Mouse (Mus musculus): ENCODE data around the gene Acap1.
"Not testable (repeated sequence)": the region's sequence is repeated elsewhere in the genome, so short reads cannot be mapped to it uniquely, and the experiment has no call there.

Acap1 gene

DNA sequence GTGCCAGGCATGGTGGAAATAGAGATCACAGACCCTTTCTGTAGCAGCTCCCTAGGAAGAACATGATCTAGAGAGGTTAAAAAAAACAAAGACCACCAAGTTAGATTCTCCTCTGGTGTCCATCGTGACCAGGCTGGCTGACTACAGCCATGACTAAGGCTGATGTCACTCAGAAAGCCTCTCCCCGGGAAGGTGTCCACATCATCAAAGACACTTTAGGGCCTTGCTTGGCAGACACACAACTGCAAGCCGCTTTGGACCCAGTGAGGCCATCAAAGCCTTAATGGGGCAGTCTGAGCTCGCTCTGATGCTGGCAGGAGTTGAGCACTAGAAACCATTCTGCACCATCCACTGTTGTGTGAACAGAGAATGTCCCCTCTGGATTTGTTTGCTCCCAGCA is 22.9 kb downstream of the Acap1 start:
- no peak for DNase-seq (ENCODE audit: low spot score)

DNA sequence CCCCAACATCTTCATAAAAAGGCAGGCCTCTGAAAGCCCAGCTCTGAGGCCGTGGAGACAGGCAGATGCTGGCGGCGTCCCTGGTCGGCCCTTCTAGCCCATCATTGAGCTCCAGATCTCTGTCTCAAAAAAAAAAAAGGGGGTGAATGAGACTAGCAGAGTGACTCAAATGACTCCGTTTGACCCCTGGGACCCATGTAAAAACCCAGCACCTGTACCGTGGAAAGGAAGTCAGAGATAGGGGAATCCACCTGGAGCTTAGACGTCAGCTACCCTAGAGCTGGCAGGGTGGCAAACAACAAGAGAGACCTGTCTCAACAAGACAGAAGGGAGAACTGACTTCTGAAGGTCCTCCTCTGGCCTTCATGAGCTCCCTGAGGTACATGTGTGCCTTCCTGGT is 23.5 kb downstream of the Acap1 start:
- DNase-seq (ENCODE audit: low spot score) = no peak

DNA sequence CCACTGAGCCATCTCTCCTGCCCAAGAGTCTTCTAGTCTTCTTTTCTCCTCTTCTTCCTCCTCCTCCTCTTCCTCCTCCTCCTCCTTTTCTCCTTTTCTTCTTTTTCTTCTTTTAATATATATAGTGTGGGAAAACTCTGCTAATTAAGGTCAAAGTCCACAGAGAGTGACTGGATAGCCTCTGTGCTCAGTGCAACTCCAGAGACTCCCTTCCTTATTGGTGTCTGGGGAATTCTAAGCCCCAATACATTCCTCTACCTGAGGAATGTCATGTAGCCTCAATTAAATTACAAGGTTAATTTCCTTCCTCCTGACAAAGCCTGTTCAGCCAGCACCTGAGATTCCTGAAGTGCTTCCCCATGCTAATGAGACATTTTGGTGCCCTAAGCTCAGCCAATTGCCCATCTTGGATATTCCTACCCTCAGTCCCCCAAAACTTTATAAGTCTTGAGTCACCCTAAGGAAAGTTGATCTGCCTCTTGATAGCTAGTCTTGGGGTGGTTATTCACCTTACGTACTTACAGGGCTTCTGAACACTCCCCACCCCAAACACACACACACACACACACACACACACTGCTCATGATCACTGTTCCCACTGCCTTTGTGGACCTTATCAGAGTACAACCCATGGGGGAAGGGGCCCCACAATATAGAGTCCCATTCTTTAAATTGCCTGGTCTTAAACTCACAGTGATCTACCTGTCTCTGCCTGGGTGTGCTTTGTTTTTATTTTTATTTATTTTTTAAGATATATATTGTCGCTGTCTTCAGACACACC is 24.9 kb downstream of the Acap1 start:
- no peak for DNase-seq (ENCODE audit: low spot score)

DNA sequence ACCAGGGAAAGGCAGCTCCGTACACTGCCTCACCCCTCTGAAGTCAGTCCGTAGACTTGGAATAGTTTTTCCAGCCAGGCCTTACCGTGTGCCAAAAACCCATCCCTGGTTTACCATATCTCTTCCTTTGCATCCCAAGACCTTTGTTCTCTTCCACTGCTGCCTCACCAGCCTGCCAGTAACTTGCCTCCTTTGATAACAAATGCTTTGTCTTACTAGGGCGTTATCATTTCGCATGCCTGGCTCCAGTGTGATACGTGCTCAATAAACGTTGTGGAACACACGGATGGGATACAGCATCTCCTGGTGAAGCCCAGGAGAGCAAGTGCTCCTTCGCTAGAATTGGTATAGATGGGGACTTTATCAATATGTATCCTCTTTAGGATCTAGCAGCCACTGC is 28.0 kb downstream of the Acap1 start:
- no peak for DNase-seq (ENCODE audit: low spot score)

DNA sequence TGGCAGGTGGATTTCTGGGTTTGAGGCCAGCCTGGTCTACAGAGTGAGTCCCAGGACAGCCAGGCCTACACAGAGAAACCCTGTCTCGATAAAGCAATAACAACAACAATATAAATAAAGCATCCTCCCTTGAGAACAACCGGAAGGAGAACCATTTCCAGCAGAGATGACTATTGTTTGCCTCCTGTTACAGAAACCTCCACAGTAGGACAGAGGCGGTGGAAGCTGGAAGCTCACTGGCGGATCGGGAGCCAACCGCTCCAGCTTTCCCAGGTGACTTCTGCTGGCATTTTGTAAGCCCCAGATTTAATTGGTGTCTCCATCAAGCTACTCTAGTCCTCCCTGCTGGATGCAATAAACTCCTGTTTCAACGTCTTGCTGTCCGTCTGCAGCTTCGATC is 29.8 kb downstream of the Acap1 start:
- no peak for DNase-seq (ENCODE audit: low spot score)

DNA sequence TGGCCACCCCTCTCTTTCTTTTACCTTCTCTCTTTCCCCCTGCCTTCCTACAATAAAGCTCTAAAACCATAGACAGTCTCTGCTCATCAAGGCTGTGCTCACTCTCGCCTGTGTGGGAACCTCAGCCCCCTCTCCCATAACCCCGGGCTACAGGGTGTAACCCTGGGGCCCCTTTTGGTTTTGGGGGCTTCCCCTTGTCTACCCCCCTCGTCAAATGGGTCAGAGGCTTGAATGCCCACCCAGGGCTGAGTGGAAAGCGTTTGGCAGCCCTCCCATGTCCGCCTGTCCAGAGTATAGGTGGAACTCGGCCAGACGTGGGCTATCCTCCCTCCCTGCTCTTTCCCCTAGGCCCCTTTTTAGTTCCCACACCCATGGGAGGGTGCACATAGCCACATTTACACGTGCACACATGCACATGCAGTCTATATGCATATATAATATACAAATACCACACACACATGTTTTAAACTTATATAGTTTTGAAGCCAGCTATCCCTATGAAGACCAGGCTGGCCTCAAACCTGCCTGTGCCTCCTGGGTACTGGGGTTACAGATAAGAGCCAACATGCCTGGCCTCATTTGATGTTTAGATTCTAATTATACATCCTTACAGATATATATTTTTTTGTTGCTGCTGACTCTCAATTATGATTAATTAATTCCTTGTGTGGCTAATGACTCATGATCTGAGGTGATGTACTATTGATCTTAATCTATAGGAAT is 31.0 kb downstream of the Acap1 start:
- no peak for DNase-seq (ENCODE audit: low spot score)

DNA sequence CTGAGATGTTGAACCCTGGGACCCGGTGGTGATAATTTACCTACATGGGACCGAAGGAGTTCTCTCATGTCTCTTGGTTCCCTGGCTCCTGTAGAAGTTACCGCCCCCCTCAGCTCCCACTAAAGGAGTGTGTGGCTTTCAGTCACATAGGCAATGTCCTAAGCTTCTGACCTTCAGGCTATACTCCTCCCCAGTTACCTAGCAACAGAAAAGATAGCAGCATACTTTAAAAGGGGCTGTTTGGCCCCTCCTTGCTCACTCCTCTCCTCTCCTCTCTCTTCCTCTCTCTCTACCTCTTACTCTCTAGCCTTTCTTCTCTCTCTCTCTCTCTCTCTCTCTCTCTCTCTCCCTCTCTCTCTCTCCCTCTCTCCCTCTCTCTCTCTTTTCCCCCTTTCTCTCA is 31.6 kb downstream of the Acap1 start:
- DNase-seq (ENCODE audit: low spot score) = not testable (repeated sequence)

DNA sequence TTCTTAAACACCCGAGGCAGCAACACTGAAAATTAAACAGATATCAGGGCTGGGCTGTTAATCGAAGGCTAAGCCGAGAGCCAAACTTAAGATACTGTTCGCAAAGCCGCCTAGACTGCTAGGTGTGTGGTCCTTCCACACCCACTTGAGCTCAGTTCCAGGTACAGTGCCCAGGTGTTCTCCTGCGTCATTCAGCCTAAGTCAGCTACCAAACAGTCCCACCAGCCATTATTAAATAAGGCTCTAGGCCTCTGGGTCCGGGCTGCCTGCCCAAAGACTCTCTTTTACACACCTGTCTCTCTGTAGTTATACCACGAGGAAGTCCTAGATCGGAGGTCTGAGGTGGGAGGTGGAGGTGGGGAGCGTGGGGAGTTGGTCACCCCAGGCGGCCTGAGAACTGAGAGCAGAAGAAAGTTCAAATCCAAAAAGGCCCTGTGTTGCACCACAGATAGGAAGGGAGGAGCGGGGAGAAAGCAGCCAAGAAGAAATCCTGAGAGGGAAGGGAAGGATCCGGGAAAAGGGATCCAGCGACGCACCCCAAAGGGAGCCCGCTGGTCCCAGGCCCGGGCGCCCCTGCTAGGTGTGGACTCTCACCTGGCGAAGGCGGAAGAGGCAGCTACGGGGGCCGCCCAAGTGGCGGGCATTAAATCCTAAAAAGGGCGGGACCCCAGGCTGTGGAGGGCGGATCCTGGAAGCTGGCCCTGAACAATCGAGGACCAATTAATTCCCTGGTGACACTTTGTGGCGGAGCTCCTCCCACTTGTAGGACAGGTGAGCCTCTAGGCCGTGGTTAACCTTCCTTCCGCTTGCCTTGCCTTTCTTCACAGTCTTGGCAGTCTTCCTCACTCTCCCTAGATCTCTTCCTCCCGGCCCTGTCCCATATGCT is 37.0 kb downstream of the Acap1 start, which contains the start of gene Tnk1:
Gene Tnk1, minus strand, starts transcription at position 618 of the 886 bp plus-strand sequence.
- peak; percentile 73 for DNase-seq (ENCODE audit: low spot score)

DNA sequence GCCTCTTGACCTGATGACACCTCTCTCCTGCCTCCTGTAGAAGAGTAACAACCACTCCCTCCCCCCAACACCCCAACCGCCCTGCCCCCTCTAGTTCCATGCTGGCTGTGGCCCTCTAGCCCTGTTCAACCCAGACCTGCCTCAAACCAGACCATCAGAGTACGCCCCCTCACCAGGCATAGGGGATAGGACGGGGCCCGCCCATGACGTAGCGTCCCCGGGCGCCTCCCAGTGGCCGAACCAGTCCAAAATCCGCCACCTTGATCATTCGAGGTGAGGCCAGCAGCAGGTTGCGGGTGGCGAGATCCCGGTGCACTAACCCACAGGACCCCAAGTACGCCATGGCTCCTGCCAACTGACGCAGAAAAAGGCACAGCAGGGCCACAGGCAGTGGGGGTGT is 40.0 kb downstream of the Acap1 start:
- DNase-seq (ENCODE audit: low spot score) = no peak

DNA sequence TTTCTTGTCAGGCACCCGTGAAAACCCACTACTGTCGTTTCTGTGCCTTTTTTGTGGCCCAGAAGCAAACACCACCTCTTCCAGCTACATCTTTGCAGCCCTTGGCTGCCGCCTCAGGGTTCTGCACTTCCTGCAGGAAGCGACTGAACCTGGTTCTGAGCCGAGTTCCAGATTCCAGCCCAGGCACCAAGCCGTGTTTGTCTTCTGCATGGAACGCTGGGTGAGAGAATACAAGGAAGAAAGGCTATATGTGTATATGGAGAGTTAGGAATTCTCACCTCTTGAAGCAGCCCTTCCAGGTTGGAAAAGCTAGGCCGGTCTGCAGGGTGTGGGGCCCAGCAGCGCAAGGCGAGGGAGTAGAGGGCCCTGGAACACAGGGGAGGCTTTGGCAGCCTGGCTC is 40.7 kb downstream of the Acap1 start:
- DNase-seq (ENCODE audit: low spot score) = no peak

DNA sequence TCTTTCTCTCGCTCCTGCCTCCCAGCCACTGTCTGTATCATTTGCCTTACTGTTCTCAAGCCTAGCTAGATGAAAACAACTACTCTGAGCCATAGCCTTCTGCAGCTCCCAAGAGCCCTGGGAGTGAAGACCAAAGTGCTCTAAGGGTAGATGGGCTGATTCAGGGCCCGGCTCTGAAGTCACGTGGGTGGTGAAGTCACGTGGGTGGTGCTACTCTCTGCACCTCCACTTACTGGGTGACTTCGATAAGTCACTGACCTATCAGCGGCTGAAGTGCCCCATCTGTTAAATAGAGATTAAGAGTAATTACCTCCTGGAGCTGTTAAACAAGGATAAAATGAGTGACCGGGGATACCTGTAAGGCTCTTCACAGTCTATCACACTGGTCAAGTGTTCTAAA is 41.3 kb downstream of the Acap1 start:
- DNase-seq (ENCODE audit: low spot score) = no peak

DNA sequence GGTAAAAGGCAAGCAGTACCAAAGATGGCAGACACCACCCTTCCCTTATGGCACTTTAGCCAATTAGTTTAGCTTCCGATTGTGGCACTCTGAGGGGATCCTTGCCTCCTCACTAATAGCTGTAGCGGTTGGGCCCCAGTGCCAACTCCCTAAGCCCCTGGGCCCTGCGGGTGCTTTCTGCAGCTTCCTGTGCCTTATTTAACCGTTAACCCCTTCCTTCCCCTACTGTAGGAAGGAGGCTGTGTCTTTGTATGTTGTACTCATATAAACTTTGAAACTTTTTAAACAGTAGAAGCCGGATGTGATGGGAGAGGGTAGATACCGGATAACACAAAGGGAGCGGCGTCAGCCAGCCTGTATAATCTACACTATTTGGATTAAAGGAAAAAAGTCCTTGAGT is 44.6 kb downstream of the Acap1 start:
- no peak for DNase-seq (ENCODE audit: low spot score)

DNA sequence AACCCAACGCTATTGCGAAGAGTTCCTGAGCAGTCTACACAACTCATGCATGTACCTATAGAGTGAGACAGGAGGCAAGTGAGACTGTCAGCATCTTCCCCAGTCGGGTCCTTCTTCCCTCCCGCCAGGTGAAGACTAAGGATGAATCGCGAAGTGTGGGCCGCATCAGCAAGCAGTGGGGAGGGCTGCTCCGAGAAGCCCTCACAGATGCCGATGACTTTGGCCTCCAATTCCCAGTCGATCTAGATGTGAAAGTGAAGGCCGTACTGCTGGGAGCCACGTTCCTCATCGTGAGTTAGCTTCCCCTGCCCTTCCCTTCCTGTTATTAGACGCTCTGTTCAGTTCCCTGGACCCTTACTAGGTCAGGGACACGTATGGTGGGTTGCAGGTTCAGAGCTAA is 45.5 kb downstream of the Acap1 start:
- DNase-seq (ENCODE audit: low spot score) = no peak

DNA sequence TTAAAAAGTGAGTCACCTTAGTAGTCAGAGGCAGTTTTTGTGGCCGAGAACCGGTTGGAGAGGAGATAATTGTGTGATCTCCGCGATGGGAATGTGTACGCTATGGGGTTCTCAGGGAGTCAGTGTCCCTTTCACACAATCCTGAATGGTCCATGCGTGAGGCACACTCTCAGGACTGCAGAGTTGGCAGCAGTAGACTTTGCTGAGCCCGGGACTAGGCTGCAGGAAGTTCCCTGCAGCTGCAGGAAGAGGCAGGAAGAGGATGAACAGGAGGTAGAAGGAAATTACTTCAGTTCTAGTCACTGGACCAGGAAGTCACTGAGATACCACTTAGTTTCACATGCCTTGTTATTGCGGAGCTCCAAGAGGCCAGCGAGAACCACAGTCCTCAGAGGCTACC is 46.2 kb downstream of the Acap1 start:
- peak; percentile 20 for DNase-seq (ENCODE audit: low spot score)

DNA sequence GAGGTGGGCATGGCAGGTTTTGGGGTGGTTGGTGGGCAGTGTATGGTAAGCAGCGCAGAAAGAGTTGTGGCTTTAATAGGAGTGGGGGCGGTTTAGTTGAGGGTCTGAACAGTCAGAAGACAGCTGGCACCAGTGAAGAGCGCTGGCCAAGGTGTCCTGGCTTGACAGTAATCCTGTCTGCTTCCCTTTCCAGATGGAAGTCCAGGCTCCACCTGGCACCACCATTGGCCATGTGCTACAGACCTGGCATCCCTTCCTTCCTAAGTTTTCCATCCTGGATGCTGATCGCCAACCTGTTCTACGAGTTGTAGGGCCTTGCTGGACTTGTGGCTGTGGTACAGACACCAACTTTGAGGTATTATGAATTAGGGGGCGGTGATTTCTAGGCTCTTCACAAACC is 47.3 kb downstream of the Acap1 start:
- no peak for DNase-seq (ENCODE audit: low spot score)

DNA sequence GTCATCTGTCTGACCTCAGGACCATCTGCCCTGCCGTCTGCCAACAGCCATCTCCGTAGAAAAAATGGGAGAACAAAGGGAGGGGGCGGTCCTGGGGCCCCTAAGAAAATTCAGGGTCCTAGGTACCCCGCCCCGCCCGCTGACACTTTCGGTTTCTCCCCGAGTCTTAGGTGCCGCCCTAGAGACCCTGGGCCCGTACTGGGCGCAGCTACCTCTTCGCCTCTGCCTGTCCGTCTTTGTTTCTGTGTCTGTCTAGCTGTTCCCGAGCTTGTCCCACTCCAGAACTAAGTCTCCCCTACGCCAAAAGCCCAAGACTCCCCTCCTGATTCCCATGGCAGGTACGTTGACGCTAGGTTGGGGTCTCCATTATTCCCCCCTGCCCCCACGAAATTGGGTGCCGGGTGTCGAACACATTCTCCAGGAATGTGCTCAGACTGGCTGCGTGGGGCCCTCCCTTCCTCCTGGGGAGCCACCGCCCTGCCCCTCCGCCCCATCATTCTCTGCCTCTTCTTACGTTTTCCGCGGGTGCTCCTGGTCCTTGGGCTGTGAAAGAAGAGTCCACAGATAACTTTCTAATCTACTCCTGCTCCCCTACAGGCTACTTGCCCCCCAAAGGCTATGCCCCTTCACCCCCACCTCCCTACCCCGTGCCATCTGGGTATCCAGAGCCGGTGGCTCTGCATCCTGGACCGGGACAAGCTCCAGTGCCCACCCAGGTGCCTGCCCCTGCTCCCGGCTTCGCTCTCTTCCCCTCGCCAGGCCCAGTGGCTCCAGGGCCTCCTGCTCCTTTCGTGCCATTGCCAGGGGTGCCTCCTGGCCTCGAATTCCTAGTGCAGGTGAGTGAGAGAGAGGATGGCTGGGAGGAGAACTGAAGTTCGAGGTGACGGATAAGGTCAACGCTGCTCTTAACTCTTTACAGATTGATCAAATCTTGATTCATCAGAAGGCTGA is 48.3 kb downstream of the Acap1 start:
- peak; percentile 24 for DNase-seq (ENCODE audit: low spot score)

DNA sequence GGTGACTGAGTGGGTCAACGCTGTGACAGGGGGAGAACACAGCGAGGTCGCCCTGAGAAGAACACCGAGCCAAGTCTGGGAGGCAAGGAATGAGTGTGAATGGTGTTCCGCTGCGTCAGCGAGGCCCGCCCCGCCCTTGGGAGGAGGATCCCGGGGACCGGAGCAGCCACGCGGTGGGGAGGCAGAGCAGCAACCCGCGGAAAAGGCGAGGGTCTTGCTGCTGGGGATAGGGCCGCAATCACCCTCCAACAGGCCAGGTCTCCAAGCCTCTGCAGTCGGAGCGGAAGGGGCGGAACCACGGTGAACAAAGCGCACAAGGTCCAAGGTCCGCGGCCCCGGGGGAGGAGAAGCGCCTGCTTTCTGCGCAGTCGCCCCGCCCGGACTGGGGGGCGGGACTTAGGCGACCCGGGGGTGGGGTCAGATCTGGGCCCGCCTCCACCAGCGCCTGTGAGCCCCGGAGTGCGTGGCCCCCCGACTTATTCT is 49.1 kb downstream of the Acap1 start, which contains the start of gene Plscr3:
Gene Plscr3, plus strand, starts transcription at position 179 of the 483 bp plus-strand sequence.
- DNase-seq (ENCODE audit: low spot score) = peak; percentile 93

DNA sequence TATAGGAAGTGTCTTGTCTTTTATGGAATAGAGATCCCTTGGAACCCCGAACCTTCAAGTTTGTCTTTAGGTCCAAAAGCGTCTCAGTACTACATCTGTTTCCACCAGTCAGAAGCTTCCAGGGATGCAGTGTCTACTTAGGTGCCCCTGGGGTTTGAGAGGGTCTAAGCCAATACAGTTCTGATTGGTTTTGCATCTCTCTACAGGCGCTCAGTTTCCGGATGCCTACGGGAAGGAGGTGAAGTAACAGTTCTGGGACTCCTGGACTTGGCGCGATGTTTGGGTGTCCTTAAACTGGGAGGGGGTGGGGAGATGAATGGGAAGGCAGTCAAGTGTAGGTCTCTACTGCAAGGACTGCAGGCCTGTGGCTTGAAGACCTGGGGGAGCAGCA is 56.6 kb downstream of the Acap1 start:
- DNase-seq (ENCODE audit: low spot score) = peak; percentile 21

DNA sequence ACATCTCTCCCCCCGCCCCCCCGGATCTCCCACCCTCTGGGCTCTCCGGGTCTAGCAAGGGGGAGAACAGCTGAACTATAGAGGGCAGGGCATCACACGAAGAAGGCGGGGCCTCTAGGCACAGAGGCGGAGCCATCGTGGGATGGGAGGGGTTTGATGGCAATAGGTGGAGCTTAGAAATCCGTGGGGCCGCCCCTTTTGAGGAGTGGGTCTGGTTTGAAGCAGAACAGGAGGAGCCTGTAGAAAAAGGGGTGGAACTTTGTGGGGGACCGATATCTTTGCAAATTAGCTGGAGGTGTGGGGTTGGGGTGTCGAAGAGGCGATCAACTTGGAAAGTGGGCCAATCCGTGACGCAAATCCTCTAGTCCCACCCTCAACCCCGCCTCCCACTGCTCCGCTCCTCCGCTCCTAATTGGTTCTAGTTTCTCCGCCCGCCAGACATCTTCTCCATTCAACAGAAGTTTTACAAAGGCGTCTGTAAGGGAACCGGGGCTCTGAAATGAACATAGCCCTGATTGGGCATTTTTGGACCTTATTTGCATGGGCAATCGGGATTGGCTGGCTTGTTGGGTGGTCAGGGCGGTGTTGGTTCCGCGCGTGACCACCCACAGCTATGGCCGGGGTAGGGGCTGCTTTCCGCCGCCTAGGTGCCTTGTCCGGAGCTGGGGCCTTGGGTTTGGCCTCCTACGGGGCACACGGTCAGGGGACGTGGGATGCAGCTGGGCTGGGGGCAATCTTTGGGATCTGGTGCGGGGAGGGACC is 57.2 kb downstream of the Acap1 start, which contains the start of gene Tmem256:
Gene Tmem256, plus strand, starts transcription at position 563 of the 762 bp plus-strand sequence.
- DNase-seq (ENCODE audit: low spot score) = peak; percentile 98

DNA sequence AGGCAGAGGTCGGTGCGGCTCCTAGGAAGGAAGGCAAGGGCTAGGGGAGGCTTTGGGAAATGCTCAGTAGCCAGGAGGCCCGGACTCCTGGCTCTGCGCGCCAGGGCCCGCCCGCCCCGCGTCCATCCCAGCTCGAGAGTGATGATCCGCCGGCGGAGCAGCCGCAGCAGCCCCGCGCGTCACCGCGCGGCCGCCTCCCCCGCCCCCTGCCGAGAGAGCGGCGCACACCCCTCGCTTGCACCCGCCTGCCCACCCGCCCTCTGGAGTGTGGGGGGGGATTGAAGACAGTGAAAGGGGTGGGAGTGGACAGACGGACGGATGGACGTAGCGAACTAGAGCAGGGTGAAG is 57.8 kb downstream of the Acap1 start, which contains the start of gene Nlgn2:
Gene Nlgn2, minus strand, starts transcription at position 181 of the 348 bp plus-strand sequence.
- DNase-seq (ENCODE audit: low spot score) = no peak

All from lung, postnatal 25 days (tissue).